ENCODE assay signal across 8 mouse cellular contexts in the genomic region with DNA sequence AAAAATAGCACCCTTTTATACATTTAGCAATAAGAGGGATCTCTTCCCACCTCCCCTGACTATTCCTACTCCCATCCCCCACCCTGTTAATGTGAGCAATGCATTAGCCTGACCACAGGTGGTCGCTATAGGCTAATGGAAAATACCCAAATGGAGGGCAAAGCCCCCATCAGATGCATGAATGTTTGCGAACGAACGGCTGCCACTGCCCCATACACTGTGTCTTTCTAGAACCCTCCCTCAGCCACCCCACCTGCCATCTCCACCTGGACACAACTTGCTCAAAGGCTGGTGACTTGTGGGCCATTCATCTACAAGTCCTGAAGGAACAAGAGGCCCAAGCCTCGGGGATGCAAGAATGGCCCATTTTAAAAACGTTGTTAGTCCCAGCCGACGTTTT. TPM values are rescaled to one million over a fixed set of nuclear protein-coding genes. Genes with fewer than 3 reads are reported as not detected.
DNase-seq lines count a peak whose midpoint lies in the region; ATAC-seq lines count a peak whose summit lies in the region.

No protein-coding gene starts in this region.

- H3K27ac ChIP-seq in kidney, embryonic 16.5 days (ENCODE audit: low read length) = no peak overlapping the region
- H3K27ac ChIP-seq in forebrain, embryonic 13.5 days = no peak overlapping the region
- peak overlapping the region; percentile 36; the same call in 1 of the 2 replicates for H3K27ac ChIP-seq in midbrain, embryonic 15.5 days

- H3K4me1 ChIP-seq in kidney, embryonic 16.5 days (ENCODE audit: insufficient read depth, low read length) = peaks cover 17% of the 10 kb centered on the region
- peaks cover 22% of the 10 kb centered on the region for H3K4me1 ChIP-seq in forebrain, embryonic 13.5 days
- H3K4me1 ChIP-seq in midbrain, embryonic 15.5 days = peaks cover 12% of the 10 kb centered on the region

- ATAC-seq in kidney, embryonic 16.5 days (ENCODE audit: low FRiP score, low TSS enrichment) = no peak
- peak; percentile 37 for ATAC-seq in forebrain, embryonic 13.5 days
- peak; percentile 31 for ATAC-seq in midbrain, embryonic 15.5 days (replicated peaks)

- H3K27me3 ChIP-seq in kidney, embryonic 16.5 days (ENCODE audit: insufficient read depth, low read length) = no peaks in the 10 kb centered on the region
- H3K27me3 ChIP-seq in forebrain, embryonic 13.5 days = peaks cover 3% of the 10 kb centered on the region; the same call in 1 of the 2 replicates
- H3K27me3 ChIP-seq in midbrain, embryonic 15.5 days (replicated peaks) = 0 out of 2 replicates have a peak, but pooled peaks cover 2% of the 10 kb centered on the region

- 0 out of 2 replicates have a peak overlapping the region, but pooled peaks have one; percentile 23 for H3K9ac ChIP-seq in kidney, embryonic 16.5 days (replicated peaks; ENCODE audit: low read length)
- no peak overlapping the region for H3K9ac ChIP-seq in forebrain, embryonic 13.5 days
- H3K9ac ChIP-seq in midbrain, embryonic 15.5 days = no peak overlapping the region

- H3K9me3 ChIP-seq in kidney, embryonic 16.5 days (ENCODE audit: low read length) = no peaks in the 10 kb centered on the region
- no peaks in the 10 kb centered on the region; the same call in 1 of the 2 replicates for H3K9me3 ChIP-seq in forebrain, embryonic 13.5 days (replicated peaks)
- no peaks in the 10 kb centered on the region for H3K9me3 ChIP-seq in midbrain, embryonic 15.5 days

- 46% methylated on average over 8 of the region's 8 CpGs for WGBS in kidney, embryonic 16.5 days
- 43% methylated on average over 8 of the region's 8 CpGs for WGBS in forebrain, embryonic 13.5 days
- WGBS in midbrain, embryonic 15.5 days = 40% methylated on average over 8 of the region's 8 CpGs

- no peak for DNase-seq in kidney, postnatal 36 days
- DNase-seq in R1 (ENCODE audit: low read depth, low spot score) = peak; percentile 58
- no peak for DNase-seq in urinary bladder, adult 2 months (ENCODE audit: low spot score)
- DNase-seq in kidney, postnatal 14 days = no peak
- DNase-seq in frontal cortex, postnatal 10 days (ENCODE audit: low spot score in 2 of 2) = no peak

- no peak overlapping the region for H3K4me3 ChIP-seq in kidney, embryonic 16.5 days (ENCODE audit: low read length)
- no peak overlapping the region for H3K4me3 ChIP-seq in forebrain, embryonic 13.5 days
- H3K4me3 ChIP-seq in midbrain, embryonic 15.5 days = no peak overlapping the region

- no peaks in the 10 kb centered on the region for H3K36me3 ChIP-seq in kidney, embryonic 16.5 days (ENCODE audit: insufficient read depth, low read length)
- H3K36me3 ChIP-seq in forebrain, embryonic 13.5 days (ENCODE audit: poor library complexity, severe bottlenecking) = peaks cover 28% of the 10 kb centered on the region
- H3K36me3 ChIP-seq in midbrain, embryonic 15.5 days (replicated peaks) = peaks cover 24% of the 10 kb centered on the region

- H3K4me2 ChIP-seq in kidney, embryonic 16.5 days (replicated peaks; ENCODE audit: low read depth, low read length) = no peak overlapping the region
- no peak overlapping the region for H3K4me2 ChIP-seq in forebrain, embryonic 13.5 days
- H3K4me2 ChIP-seq in midbrain, embryonic 15.5 days = no peak overlapping the region

RNA-seq across cellular contexts. Expression of a gene that starts 4.7 kb away (rescaled TPM):
- 0.41 and 0.61 TPM in 2 replicates for polyA plus RNA-seq in kidney, embryonic 16.5 days (2015; fragmentation: Nextera tagmentation; extraction: Ambion mirVana)
- polyA plus RNA-seq in forebrain, embryonic 13.5 days (2015; fragmentation: Nextera tagmentation; extraction: Ambion mirVana) = not detected in 2 replicates
- polyA plus RNA-seq in midbrain, embryonic 15.5 days (2015; fragmentation: Nextera tagmentation; extraction: Ambion mirVana) = not detected in 2 replicates
- not detected in 2 replicates for polyA plus RNA-seq in urinary bladder, adult 2 months (2012; rRNA removed)

RNA-seq across cellular contexts. Expression of a gene that starts 19.4 kb away (rescaled TPM):
- polyA plus RNA-seq in kidney, embryonic 16.5 days (2015; fragmentation: Nextera tagmentation; extraction: Ambion mirVana) = 8.6 and 11.3 TPM in 2 replicates
- 248 and 264 TPM in 2 replicates for polyA plus RNA-seq in forebrain, embryonic 13.5 days (2015; fragmentation: Nextera tagmentation; extraction: Ambion mirVana)
- polyA plus RNA-seq in midbrain, embryonic 15.5 days (2015; fragmentation: Nextera tagmentation; extraction: Ambion mirVana) = 454 and 479 TPM in 2 replicates
- 1.0 and 1.2 TPM in 2 replicates for polyA plus RNA-seq in urinary bladder, adult 2 months (2012; rRNA removed)

RNA-seq across cellular contexts. Expression of a gene that starts 41.9 kb away (rescaled TPM):
- polyA plus RNA-seq in kidney, embryonic 16.5 days (2015; fragmentation: Nextera tagmentation; extraction: Ambion mirVana) = not detected in 2 replicates
- 7.7 and 7.8 TPM in 2 replicates for polyA plus RNA-seq in forebrain, embryonic 13.5 days (2015; fragmentation: Nextera tagmentation; extraction: Ambion mirVana)
- polyA plus RNA-seq in midbrain, embryonic 15.5 days (2015; fragmentation: Nextera tagmentation; extraction: Ambion mirVana) = 22.6 and 24.0 TPM in 2 replicates
- 0.06 and 0.10 TPM in 2 replicates for polyA plus RNA-seq in urinary bladder, adult 2 months (2012; rRNA removed)

RNA-seq across cellular contexts. Expression of a gene that starts 44.7 kb away (rescaled TPM):
- 81.9 and 87.4 TPM in 2 replicates for polyA plus RNA-seq in kidney, embryonic 16.5 days (2015; fragmentation: Nextera tagmentation; extraction: Ambion mirVana)
- polyA plus RNA-seq in forebrain, embryonic 13.5 days (2015; fragmentation: Nextera tagmentation; extraction: Ambion mirVana) = 19.4 and 25.2 TPM in 2 replicates
- 25.4 and 27.2 TPM in 2 replicates for polyA plus RNA-seq in midbrain, embryonic 15.5 days (2015; fragmentation: Nextera tagmentation; extraction: Ambion mirVana)
- polyA plus RNA-seq in urinary bladder, adult 2 months (2012; rRNA removed) = 84.6 and 87.2 TPM in 2 replicates

RNA-seq across cellular contexts. Expression of a gene that starts 44.7 kb away (rescaled TPM):
- polyA plus RNA-seq in kidney, embryonic 16.5 days (2015; fragmentation: Nextera tagmentation; extraction: Ambion mirVana) = 10.4 and 12.5 TPM in 2 replicates
- polyA plus RNA-seq in forebrain, embryonic 13.5 days (2015; fragmentation: Nextera tagmentation; extraction: Ambion mirVana) = 1.3 and 1.8 TPM in 2 replicates
- 1.2 and 1.5 TPM in 2 replicates for polyA plus RNA-seq in midbrain, embryonic 15.5 days (2015; fragmentation: Nextera tagmentation; extraction: Ambion mirVana)
- polyA plus RNA-seq in urinary bladder, adult 2 months (2012; rRNA removed) = 3.9 and 4.8 TPM in 2 replicates

Comparison
In these comparisons a context has a peak if more than half of its experiments do, and no peak if none do; other contexts are left out.
1. RNA of a gene that starts 19.4 kb away (polyA plus RNA-seq): 454 to 479 TPM in midbrain, embryonic 15.5 days and 248 to 264 TPM in forebrain, embryonic 13.5 days; 8.6 to 11.3 TPM in kidney, embryonic 16.5 days and 1.0 to 1.2 TPM in urinary bladder, adult 2 months; every median in the first group is over 10 times any median in the second.